ENCODE assay signal across 13 mouse cellular contexts in the genomic region with DNA sequence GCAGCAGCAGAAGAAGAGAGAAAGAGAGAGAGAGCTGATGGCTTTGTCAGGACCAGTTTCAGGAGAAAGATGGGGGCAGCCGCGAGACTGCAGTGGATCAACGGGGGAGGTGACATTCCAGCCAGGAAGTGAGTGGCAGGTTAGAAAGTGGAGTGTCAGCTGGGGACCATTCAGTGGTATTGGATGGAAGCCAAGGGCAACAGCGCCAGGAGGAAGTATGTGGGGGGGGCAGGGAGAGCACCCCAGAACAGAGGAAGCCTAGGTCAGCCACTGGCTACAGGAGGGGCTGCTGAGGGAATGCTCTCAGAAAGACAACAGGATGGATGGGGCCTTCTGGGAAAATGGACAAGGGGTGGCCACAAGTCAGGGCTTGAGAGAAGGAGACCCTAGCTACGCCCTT. TPM values are rescaled to one million over a fixed set of nuclear protein-coding genes. Genes with fewer than 3 reads are reported as not detected.
DNase-seq lines count a peak whose midpoint lies in the region; ATAC-seq and TF ChIP-seq lines count a peak whose summit lies in the region.
"Had no signal": no experiment of that assay in that cellular context is flagged by ENCODE, and none has a peak within 500 bp of the region (broad histone marks: within the 10 kb centered on the region; RNA-seq: fewer than 3 reads in every experiment).

No protein-coding gene starts in this region.

- no peaks in the 10 kb centered on the region for H3K36me3 ChIP-seq in hindbrain, embryonic 10.5 days
- H3K36me3 ChIP-seq in hindbrain, embryonic 11.5 days (ENCODE audit: control insufficient read depth, insufficient read depth, low read length): no peaks in the 10 kb centered on the region
- H3K36me3 ChIP-seq in hindbrain, embryonic 16.5 days (ENCODE audit: control insufficient read depth, insufficient read depth, low read length): 0 out of 2 replicates have a peak, but pooled peaks cover 2% of the 10 kb centered on the region

- H3K4me2 ChIP-seq in hindbrain, embryonic 11.5 days (replicated peaks; ENCODE audit: low read depth, low read length): no peak overlapping the region
- no peak overlapping the region for H3K4me2 ChIP-seq in hindbrain, embryonic 16.5 days (ENCODE audit: low read length)
- H3K4me2 ChIP-seq: embryonic facial prominence, embryonic 13.5 days had no signal

- H3K9me3 ChIP-seq in hindbrain, embryonic 10.5 days: no peaks in the 10 kb centered on the region
- H3K9me3 ChIP-seq in hindbrain, embryonic 11.5 days (ENCODE audit: control insufficient read depth, low read length): no peaks in the 10 kb centered on the region
- no peaks in the 10 kb centered on the region for H3K9me3 ChIP-seq in hindbrain, embryonic 16.5 days (ENCODE audit: control insufficient read depth, low read length)
- H3K9me3 ChIP-seq: embryonic facial prominence, embryonic 13.5 days had no signal

- H3K27me3 ChIP-seq in hindbrain, embryonic 10.5 days (ENCODE audit: insufficient read depth, poor library complexity, severe bottlenecking): peaks cover 33% of the 10 kb centered on the region
- peaks cover 3% of the 10 kb centered on the region; the same call in 1 of the 2 replicates for H3K27me3 ChIP-seq in hindbrain, embryonic 11.5 days (ENCODE audit: control insufficient read depth, insufficient read depth, low read length)
- H3K27me3 ChIP-seq in hindbrain, embryonic 16.5 days (replicated peaks; ENCODE audit: control insufficient read depth, insufficient read depth, low read length): no peaks in the 10 kb centered on the region
- H3K27me3 ChIP-seq in cerebellum, adult 2 months (ENCODE audit: control insufficient read depth, insufficient read depth, low read length): no peaks in the 10 kb centered on the region

- ATAC-seq in hindbrain, embryonic 11.5 days (ENCODE audit: low FRiP score): no peak
- ATAC-seq in hindbrain, embryonic 16.5 days: no peak
- ATAC-seq: liver, postnatal 0 days had no signal

- no peak for TF ChIP-seq CTCF in cerebellum, adult 2 months (IDR thresholded peaks at IDR 0.05; ENCODE audit: borderline replicate concordance, insufficient read depth, low read depth, low read length)

- H3K9ac ChIP-seq in hindbrain, embryonic 11.5 days (ENCODE audit: low read depth, low read length): no peak overlapping the region
- H3K9ac ChIP-seq in hindbrain, embryonic 16.5 days (ENCODE audit: low read depth, low read length): no peak overlapping the region
- H3K9ac ChIP-seq: embryonic facial prominence, embryonic 13.5 days; liver, postnatal 0 days had no signal

- H3K4me3 ChIP-seq in hindbrain, embryonic 10.5 days: no peak overlapping the region
- H3K4me3 ChIP-seq in hindbrain, embryonic 11.5 days (ENCODE audit: low read depth, low read length): no peak overlapping the region
- H3K4me3 ChIP-seq in hindbrain, embryonic 16.5 days (ENCODE audit: low read length): no peak overlapping the region
- H3K4me3 ChIP-seq in cerebellum, adult 2 months (replicated peaks; ENCODE audit: insufficient read depth, low read depth, low read length): no peak overlapping the region
- H3K4me3 ChIP-seq: embryonic facial prominence, embryonic 13.5 days had no signal

- no peak for TF ChIP-seq POLR2A in cerebellum, adult 2 months (IDR thresholded peaks at IDR 0.05; ENCODE audit: borderline replicate concordance, insufficient read depth, low read length)

- peaks cover 43% of the 10 kb centered on the region for H3K4me1 ChIP-seq in hindbrain, embryonic 10.5 days (replicated peaks)
- H3K4me1 ChIP-seq in hindbrain, embryonic 11.5 days (replicated peaks; ENCODE audit: control insufficient read depth, insufficient read depth, low read length): 0 out of 2 replicates have a peak, but pooled peaks cover 4% of the 10 kb centered on the region
- peaks cover 12% of the 10 kb centered on the region for H3K4me1 ChIP-seq in hindbrain, embryonic 16.5 days (ENCODE audit: control insufficient read depth, insufficient read depth, low read depth, low read length)
- peaks cover 30% of the 10 kb centered on the region for H3K4me1 ChIP-seq in cerebellum, adult 2 months (ENCODE audit: control insufficient read depth, insufficient read depth, low read length)

- H3K27ac ChIP-seq in hindbrain, embryonic 10.5 days: peak overlapping the region; percentile 50; the same call in 1 of the 2 replicates
- H3K27ac ChIP-seq in hindbrain, embryonic 11.5 days (ENCODE audit: low read depth, low read length): no peak overlapping the region
- H3K27ac ChIP-seq in hindbrain, embryonic 16.5 days (ENCODE audit: low read depth, low read length): peak overlapping the region; percentile 36; the same call in 1 of the 2 replicates
- H3K27ac ChIP-seq in cerebellum, adult 2 months (ENCODE audit: insufficient read depth, low read length): no peak overlapping the region
- H3K27ac ChIP-seq: embryonic facial prominence, embryonic 13.5 days had no signal

- whole genome bisulfite sequencing in hindbrain, embryonic 10.5 days: 52% methylated on average over 5 of the region's 5 CpGs
- 36% methylated on average over 5 of the region's 5 CpGs for WGBS in hindbrain, embryonic 11.5 days
- 32% methylated on average over 5 of the region's 5 CpGs for WGBS in hindbrain, embryonic 16.5 days
- 25% methylated on average over 5 of the region's 5 CpGs for WGBS in cerebellum, adult 2 months

- DNase-seq in hindbrain, embryonic 10.5 days (ENCODE audit: low spot score): no peak
- no peak for DNase-seq in hindbrain, embryonic 11.5 days (ENCODE audit: low spot score)
- DNase-seq in retina, postnatal 1 day: peak; percentile 45
- DNase-seq in retina, embryonic 14.5 days (ENCODE audit: low spot score): no peak
- no peak for DNase-seq in cerebellum, adult 11-12 months
- no peak for DNase-seq in adrenal gland, postnatal 10 days
- DNase-seq in cerebellum, adult 2 months: no peak
- DNase-seq: gastrocnemius, postnatal 25 days; kidney, postnatal 14 days; liver, postnatal 0 days had no signal

RNA-seq across cellular contexts. Expression of a gene that starts 17.0 kb away (rescaled TPM):
- polyA plus RNA-seq in hindbrain, embryonic 10.5 days (2016; fragmentation: Nextera tagmentation; extraction: Ambion mirVana): 2.0 and 3.1 TPM in 2 replicates
- 4.5 and 6.3 TPM in 2 replicates for polyA plus RNA-seq in hindbrain, embryonic 11.5 days (2014; fragmentation: Nextera tagmentation; extraction: Ambion mirVana)
- 13.4 and 14.9 TPM in 2 replicates for polyA plus RNA-seq in hindbrain, embryonic 16.5 days (2015; fragmentation: Nextera tagmentation; extraction: Ambion mirVana)
- 10 to 100 TPM; 13.4 to 16.4 TPM for total RNA-seq in adrenal gland, postnatal 10 days (2021)
- 116 and 130 TPM in 2 replicates for polyA plus RNA-seq in cerebellum, adult 2 months (2012; rRNA removed)
- polyA plus RNA-seq: liver, postnatal 0 days had no signal

RNA-seq across cellular contexts. Expression of a gene that starts 45.9 kb away (rescaled TPM):
- polyA plus RNA-seq in hindbrain, embryonic 10.5 days (2016; fragmentation: Nextera tagmentation; extraction: Ambion mirVana): 7.2 and 8.7 TPM in 2 replicates
- polyA plus RNA-seq in hindbrain, embryonic 11.5 days (2014; fragmentation: Nextera tagmentation; extraction: Ambion mirVana): 5.3 and 9.9 TPM in 2 replicates
- 11.8 and 16.2 TPM in 2 replicates for polyA plus RNA-seq in hindbrain, embryonic 16.5 days (2015; fragmentation: Nextera tagmentation; extraction: Ambion mirVana)
- total RNA-seq in adrenal gland, postnatal 10 days (2021): 10 to 100 TPM; 29.4 to 33.8 TPM
- 36.4 and 44.3 TPM in 2 replicates for polyA plus RNA-seq in cerebellum, adult 2 months (2012; rRNA removed)
- total RNA-seq: CH12.LX had no signal

Comparison
In these comparisons a context has a peak if more than half of its experiments do, and no peak if none do; other contexts are left out.
1. H3K27ac ChIP-seq: peak in hindbrain, embryonic 10.5 days (single experiment) and hindbrain, embryonic 16.5 days (single experiment); none in hindbrain, embryonic 11.5 days (single experiment) and cerebellum, adult 2 months (single experiment).